Mouse (Mus musculus): ENCODE data around the gene Tuba1b.
A peak's percentile ranks its signal among the peaks of the same experiment; 100 is the strongest.

Tuba1b gene

GRCm38 (mm10) chr15:98891907-98892606, 42.3 kb downstream of the Tuba1b start:
- DNase-seq (ENCODE audit: low spot score in 2 of 2): peak in 1 of 2 experiments; percentile 46

GRCm38 (mm10) chr15:98891198-98891742, 43.1 kb downstream of the Tuba1b start:
- no peak for DNase-seq (ENCODE audit: low spot score in 2 of 2)

- no peak for DNase-seq (ENCODE audit: low spot score in 2 of 2)
Measured at GRCm38 (mm10) chr15:98887526-98887925, 46.8 kb downstream of the Tuba1b start.

GRCm38 (mm10) chr15:98886667-98887387, 47.5 kb downstream of the Tuba1b start:
- DNase-seq (ENCODE audit: low spot score in 2 of 2): no peak

- no peak for DNase-seq (ENCODE audit: low spot score in 2 of 2)
Measured at GRCm38 (mm10) chr15:98884106-98884505, 50.3 kb downstream of the Tuba1b start.

- DNase-seq (ENCODE audit: low spot score in 2 of 2): no peak
Measured at GRCm38 (mm10) chr15:98883661-98884060, 50.7 kb downstream of the Tuba1b start.

- DNase-seq (ENCODE audit: low spot score in 2 of 2): no peak
Measured at GRCm38 (mm10) chr15:98881656-98882008, 52.7 kb downstream of the Tuba1b start.

Measured in natural killer cell, adult 2 months (primary cell).